Mouse (Mus musculus) brain, embryonic 14.5 days (tissue): ENCODE measurements around the gene Tnrc18. TPM values are rescaled to one million over a fixed set of nuclear protein-coding genes. Genes with fewer than 3 reads are reported as not detected.

Source experiments
- DNase-seq: peaks from one replicate; pipeline ENCODE4 v3.0.0-alpha.2; 2011; ENCODE audit warnings: low read depth
- CTCF ChIP-seq: fragments of 200-500 bp; IDR thresholded peaks from 2 replicates; pipeline ENCODE4 v1.5.1; 2012; ENCODE audit warnings: inconsistent platforms, mild to moderate bottlenecking, moderate library complexity, borderline replicate concordance; ENCODE audit not compliant: insufficient read depth, insufficient read length; ENCODE audit errors: extremely low read depth
- POLR2A ChIP-seq: fragments of 200-500 bp; IDR thresholded peaks from 2 replicates; pipeline ENCODE4 v1.6.1; 2012; ENCODE audit warnings: mild to moderate bottlenecking, inconsistent platforms, borderline replicate concordance; ENCODE audit not compliant: poor library complexity, insufficient read depth, insufficient read length, severe bottlenecking; ENCODE audit errors: extremely low read depth
- polyA plus RNA-seq: library from polyadenylated mRNA; depleted of rRNA; stranded (reverse); fragments of >200 nt; gene quantifications from 2 replicates; pipeline ENCODE4 v1.2.3, GENCODE M21; 2012; rRNA removed

The Tnrc18 gene
- polyA plus RNA-seq = 66.0 and 101 TPM in 2 replicates

DNA sequence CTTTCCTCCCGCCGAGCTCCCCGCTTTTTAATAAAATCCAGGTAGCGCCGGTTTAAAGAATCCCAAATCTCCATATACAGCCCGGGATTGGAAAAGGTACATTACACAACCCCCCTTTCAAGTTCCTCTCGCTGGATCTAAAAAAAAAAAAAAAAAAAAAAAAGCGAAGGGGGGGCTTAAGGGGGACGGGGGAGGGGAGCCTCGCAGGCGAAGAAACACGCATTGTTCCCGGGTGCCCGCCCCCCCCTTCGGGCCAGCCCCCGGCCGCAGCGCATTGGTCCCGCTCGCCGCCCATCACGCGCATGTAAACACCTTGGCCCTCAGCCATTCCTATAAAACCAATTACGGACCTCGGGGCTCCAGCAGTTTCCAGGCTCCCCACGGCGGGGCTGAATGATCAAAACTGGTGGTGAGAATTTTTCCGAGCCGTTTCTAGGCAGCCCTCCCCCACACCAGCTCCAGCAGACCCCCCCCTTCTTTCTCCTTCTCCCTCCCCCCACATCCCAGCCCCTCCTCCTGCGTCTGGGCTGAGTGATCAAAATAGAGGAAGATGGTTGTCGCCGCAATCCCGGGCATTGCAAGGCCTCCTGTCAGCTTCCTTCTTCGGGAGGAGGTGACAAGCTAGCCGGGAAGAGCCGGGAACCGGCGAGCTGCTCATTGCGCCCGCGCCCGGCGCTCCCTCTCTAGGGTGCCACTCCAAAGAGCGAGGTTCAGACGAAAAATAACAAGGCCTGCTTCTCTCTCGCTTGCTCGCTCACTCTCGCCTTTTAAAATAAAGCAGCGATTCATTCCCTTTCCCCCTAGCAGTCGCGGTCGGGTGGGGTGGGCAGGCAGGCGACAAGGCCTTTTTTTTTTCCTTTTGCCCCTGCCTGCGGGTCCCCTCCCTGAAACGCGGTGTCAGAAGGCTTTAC is at the start of gene Tnrc18:
Gene Tnrc18 (minus strand): TSS at position 139 of the 911 bp plus-strand sequence.
- peak; percentile 100 for DNase-seq
- TF ChIP-seq CTCF (no peak), POLR2A (peak; percentile 38; the same call in 1 of the 2 replicates)

DNA sequence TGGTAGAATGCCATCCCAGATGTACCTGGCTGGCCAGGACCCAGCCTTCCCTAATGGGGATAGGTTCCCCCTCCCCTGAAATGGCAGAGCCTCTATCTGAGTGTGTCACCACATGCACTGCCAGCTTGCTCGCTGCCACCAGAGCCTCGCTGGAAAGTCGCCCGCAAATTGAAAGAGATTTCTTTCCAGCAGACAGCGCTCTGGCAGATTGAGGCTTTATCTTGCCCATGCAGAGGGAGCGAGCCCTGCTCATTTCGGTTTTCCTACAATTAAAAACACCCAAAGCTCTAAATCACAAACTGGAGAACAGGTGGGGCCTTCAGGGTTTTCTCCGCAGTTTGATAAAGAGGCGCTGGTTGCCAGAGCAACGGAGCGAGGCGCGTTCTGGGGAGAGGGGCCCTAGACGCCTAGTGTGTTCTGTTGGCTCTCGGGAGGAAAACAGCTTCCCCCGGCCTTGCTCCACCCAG is 40.3 kb upstream of the Tnrc18 start:
- TF ChIP-seq CTCF (no peak), POLR2A (no peak)
- DNase-seq = peak; percentile 96

DNA sequence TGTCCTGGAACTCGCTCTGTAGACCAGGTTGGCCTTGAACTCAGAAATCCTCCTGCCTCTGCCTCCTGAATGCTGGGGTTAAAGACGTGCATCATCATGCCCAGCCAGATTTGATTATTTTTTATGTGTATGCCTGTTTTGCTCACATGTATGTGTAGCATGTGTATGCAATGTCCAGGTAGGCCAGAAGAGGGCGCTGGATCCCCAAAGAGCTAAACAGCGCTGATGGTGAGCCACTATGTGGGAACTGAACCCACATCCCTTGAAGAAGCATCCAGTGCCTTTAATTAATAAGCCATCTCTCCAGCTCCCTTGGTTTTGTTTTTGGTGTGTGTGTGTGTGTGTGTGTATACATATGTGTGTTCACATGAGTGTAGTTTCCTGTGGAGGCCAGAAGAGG is 38.9 kb upstream of the Tnrc18 start:
- no peak for DNase-seq
- TF ChIP-seq CTCF (peak; percentile 28; the same call in 1 of the 2 replicates), POLR2A (no peak)

DNA sequence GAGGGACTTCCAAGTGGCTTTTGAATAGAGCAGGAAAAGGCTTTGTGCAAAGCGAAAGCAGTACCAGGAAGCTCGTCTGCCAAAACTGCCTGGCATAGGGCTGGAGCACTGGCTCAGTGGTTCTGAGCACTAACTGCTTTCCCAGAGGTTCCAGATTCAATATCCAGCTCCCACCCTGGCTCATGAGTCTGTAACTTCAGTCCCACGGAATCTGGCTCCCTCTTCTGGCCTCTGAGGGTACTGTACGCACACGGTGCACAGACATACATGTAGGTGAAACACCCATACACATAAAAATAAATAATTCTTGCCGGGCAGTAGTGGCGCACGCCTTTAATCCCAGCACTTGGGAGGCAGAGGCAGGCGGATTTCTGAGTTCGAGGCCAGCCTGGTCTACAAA is 37.4 kb upstream of the Tnrc18 start:
- DNase-seq = peak; percentile 75
- TF ChIP-seq CTCF (peak; percentile 67), POLR2A (no peak)

DNA sequence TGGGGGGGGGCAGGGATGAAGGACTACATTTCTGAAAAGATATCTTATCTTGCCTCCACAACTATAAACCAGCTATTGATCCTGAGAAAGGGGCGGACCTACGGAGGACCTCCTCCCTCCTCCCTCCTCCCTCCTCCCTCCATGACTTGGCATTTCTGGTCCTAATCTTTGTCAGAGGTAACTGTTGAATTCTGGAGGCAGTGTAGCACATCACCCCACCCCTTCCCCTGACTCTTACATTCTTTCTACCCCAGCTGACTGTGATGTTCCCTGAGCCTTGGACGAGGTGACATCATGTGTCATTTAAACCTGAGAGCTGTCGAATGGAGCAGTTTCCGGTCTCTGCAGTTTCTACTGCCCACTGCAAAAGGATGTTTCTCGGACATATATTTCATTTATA is 36.1 kb upstream of the Tnrc18 start:
- no peak for DNase-seq
- TF ChIP-seq CTCF (no peak), POLR2A (no peak)

DNA sequence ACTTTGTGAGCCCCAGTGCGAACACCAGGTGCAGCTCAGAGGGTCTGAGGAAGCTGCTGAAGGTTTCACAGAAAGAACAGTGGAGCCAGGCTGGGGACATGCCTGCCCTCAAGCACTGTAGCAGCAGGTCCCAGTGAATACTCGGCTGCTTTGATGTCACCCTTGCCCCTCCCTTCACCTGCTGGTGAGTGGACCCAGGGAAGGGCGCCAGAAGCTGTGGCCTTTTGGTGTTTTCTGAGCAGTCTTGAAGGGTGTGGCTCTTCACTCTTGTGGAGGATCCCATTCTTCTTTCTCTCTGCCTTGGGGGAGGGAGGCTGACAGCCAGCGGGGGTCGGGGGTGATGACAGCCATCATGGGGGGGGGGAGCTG is 34.2 kb upstream of the Tnrc18 start:
- DNase-seq = no peak
- TF ChIP-seq CTCF (no peak), POLR2A (no peak)

DNA sequence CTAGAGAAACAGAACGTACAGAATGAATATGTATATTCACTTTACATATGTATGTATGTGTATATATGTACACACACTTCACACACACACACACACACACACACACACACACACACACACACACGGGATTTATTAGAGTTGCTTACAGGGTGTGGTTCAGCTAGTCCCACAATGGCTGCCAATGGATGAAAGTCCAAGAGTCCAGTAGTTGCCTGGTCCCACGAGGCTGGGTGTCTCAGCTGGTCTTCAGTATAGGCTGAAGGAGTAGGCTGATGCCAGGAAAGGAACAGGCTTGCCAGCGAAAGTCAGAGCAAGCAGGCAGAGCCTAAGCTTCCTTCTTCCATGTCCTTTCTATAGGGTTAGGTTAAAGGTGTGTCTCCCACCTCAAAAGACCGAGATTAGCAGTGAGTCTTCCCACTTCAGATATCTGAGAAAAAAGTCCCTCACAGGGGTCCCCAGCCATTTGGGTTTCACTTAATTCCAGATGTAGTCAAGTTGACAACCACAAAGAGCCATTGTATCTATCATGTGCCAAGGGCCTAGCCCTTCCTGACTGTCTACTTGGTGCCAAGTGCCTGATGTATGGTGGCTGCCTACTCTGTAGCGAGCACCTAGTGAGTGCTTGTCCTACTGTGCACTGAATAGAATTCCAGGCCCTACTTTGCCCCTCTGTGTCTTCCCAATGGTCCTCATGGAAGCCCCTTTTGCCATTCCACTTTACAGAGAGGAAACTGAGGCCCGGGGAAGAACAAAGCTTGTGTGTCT is 33.6 kb upstream of the Tnrc18 start:
- TF ChIP-seq POLR2A = no peak
- TF ChIP-seq CTCF = no peak
- no peak for DNase-seq

DNA sequence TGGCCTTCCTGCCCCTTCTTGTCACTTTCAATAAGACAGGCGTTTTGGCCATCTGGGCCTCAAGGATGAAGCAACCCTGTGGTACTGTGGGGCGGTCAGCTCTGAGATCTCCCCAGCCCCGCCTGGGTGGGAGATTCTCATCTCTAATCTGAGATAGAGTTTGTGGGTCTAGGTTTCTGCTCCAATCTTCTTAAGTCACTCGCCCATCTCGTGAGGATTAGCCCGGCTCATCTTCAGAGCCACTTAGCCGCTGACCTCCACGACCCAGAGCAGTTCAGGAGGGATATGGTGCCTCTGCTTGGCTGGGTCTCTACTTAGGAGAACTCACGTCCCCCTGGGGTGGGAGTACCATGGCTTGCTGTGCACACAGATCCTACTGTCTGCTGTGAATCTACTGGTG is 33.0 kb upstream of the Tnrc18 start:
- DNase-seq = no peak
- TF ChIP-seq CTCF (no peak), POLR2A (no peak)

DNA sequence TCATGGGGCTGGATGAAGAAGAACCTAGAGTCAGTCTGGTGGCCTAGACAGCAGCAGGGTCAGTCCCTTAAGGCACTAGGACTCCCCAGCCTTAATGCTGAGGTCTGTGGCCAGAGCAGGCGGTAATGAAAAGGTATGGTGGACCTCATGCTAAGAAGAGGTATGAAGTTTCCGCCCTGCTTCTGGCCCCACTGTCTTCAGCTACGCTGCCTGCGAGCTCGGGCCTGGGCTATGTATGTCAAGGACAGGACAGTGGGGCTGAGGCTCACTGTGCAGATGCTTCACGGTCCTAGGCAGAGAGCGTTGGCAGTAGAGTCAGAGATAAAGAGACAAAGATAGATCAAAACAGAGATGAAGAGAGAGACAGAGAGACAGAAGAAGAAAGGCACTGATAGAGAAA is 31.4 kb upstream of the Tnrc18 start:
- TF ChIP-seq CTCF = no peak
- no peak for TF ChIP-seq POLR2A

DNA sequence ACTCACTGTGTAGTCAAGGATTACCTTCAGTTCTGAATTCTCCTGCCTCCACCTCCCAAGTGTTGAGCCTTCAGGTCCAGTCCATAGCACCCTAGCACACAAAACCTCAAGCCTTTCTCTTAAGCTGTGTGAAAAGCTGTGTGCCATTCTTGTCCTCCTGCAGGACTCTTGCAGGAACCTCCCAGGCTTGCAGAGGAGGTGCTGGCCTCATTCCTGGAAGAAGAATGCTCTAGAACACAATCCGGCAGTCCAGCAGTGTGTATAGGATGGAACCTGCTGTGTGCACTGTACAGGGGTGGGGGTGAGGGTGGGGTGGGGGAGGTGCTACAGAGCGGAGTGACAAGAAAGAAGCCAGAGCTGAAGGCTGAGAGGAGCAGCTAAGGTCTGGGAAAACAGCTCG is 30.7 kb upstream of the Tnrc18 start:
- no peak for DNase-seq
- no peak for TF ChIP-seq CTCF
- TF ChIP-seq POLR2A = no peak

More for the DNA sequence above, 31.4 kb upstream of the Tnrc18 start:
- no peak for DNase-seq

DNA sequence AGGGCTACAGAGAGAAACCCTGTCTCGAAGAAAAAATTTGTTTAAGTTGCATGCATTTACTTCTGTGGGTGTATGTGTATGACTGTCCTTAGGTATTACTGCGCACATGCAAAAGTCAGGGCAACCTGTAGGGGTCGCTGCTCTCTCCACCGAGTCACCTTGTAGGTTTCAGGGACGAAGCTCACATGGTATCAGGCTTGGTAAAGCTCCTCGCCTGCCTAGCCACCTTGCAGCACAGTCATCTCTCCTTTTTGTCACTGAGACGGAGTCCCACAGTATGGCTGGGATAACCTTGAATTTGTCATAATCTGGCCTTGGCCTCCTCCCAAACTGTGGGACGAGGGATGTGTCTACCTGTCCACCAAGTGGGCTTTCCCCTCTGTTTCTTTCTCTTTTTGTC is 27.0 kb upstream of the Tnrc18 start:
- no peak for DNase-seq
- peak; percentile 40; the same call in 1 of the 2 replicates for TF ChIP-seq CTCF
- no peak for TF ChIP-seq POLR2A
